Mouse (Mus musculus): Measurements from ENCODE around the gene Igsf11. TPM values are rescaled to one million over a fixed set of nuclear protein-coding genes. Genes with fewer than 3 reads are reported as not detected.

Gene Igsf11
- polyA plus RNA-seq, 2 experiments, result 0.47 to 1.8 TPM

DNA sequence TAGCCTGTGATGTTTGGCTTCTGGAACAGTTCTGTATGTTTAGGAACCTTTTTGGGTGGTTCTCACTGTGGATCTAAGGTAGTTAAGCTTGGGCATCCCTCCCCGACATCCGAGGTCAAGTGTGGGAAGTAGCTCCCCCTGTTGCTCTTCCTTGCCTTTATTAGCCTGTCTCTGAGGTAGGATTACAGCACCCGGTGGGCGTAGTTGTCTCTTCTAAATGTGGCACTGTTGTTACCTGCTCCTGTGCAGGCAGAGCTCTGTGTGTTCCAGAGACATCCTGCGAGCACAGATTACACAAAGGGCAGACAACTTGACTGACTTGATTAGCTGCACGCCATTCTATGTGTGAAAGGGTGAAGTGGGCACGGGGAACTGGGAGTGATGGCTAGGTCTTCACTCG, 68.1 kb downstream of the Igsf11 start:
- no peaks in the 10 kb centered on the region for H3K4me1 ChIP-seq (ENCODE audit: control insufficient read depth, insufficient read depth, low read length)
- H3K36me3 ChIP-seq (ENCODE audit: control insufficient read depth, insufficient read depth, low read length), result no peaks in the 10 kb centered on the region
- H3K9ac ChIP-seq (ENCODE audit: low read depth, low read length, severe bottlenecking), result no peak overlapping the region
- no peak overlapping the region for H3K4me2 ChIP-seq (replicated peaks; ENCODE audit: low read depth, low read length, severe bottlenecking)
- no peak for TF ChIP-seq POLR2A (IDR thresholded peaks at IDR 0.05; ENCODE audit: borderline replicate concordance, extremely low read depth, insufficient read depth, insufficient read length)
- no peaks in the 10 kb centered on the region for H3K9me3 ChIP-seq (ENCODE audit: control insufficient read depth, low read length)
- DNase-seq (ENCODE audit: low spot score), result no peak
- no peak for ATAC-seq (ENCODE audit: low FRiP score, low read depth)
- 73% methylated on average over 8 of the region's 8 CpGs for WGBS
- H3K4me3 ChIP-seq (replicated peaks; ENCODE audit: low read length), result no peak overlapping the region
- no peak overlapping the region for H3K27ac ChIP-seq (replicated peaks; ENCODE audit: low read depth, low read length)
- no peaks in the 10 kb centered on the region for H3K27me3 ChIP-seq (ENCODE audit: control insufficient read depth, insufficient read depth, low read length)

DNA sequence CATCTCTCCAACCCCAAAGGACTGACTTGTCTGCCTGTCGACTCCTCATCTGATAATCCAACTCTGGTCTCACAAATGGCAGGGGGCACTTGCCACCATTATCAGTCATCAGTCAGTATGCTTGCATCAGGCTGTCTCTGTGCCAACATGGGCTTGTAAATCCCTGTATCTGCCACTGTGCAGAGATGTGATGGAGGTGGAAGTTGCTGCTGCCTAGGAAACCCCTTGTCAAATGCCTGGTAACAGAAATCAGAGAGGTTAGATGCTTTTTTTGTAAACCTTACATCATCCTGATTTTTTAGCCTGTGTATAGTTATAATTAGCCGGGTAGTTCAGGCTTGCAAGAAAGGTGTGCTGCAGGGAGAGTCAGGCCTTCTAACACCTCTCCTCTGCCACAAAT, 69.4 kb downstream of the Igsf11 start:
- no peaks in the 10 kb centered on the region for H3K27me3 ChIP-seq (ENCODE audit: control insufficient read depth, insufficient read depth, low read length)

GRCm38 (mm10) chr16:38962695-38963094, 70.2 kb downstream of the Igsf11 start:
- no peaks in the 10 kb centered on the region for H3K36me3 ChIP-seq (ENCODE audit: control insufficient read depth, insufficient read depth, low read length)
- DNase-seq (ENCODE audit: low spot score) (no peak), ATAC-seq (ENCODE audit: low FRiP score, low read depth) (no peak)
- H3K27me3 ChIP-seq (ENCODE audit: control insufficient read depth, insufficient read depth, low read length), result no peaks in the 10 kb centered on the region
- no peak for TF ChIP-seq POLR2A (IDR thresholded peaks at IDR 0.05; ENCODE audit: borderline replicate concordance, extremely low read depth, insufficient read depth, insufficient read length)
- H3K4me2 ChIP-seq (replicated peaks; ENCODE audit: low read depth, low read length, severe bottlenecking), result no peak overlapping the region
- no peak overlapping the region for H3K9ac ChIP-seq (ENCODE audit: low read depth, low read length, severe bottlenecking)
- H3K4me1 ChIP-seq (ENCODE audit: control insufficient read depth, insufficient read depth, low read length), result no peaks in the 10 kb centered on the region
- H3K4me3 ChIP-seq (replicated peaks; ENCODE audit: low read length), result no peak overlapping the region
- WGBS, result 71% methylated on average over 9 of the region's 9 CpGs
- no peak overlapping the region for H3K27ac ChIP-seq (replicated peaks; ENCODE audit: low read depth, low read length)
- H3K9me3 ChIP-seq (ENCODE audit: control insufficient read depth, low read length), result no peaks in the 10 kb centered on the region

More for the DNA sequence above, 69.4 kb downstream of the Igsf11 start:
- 84% methylated on average over 2 of the region's 2 CpGs for WGBS
- Histone ChIP-seq H3K4me1 (ENCODE audit: control insufficient read depth, insufficient read depth, low read length) (no peaks in the 10 kb centered on the region), H3K9ac (ENCODE audit: low read depth, low read length, severe bottlenecking) (no peak overlapping the region), H3K9me3 (ENCODE audit: control insufficient read depth, low read length) (no peaks in the 10 kb centered on the region), H3K27ac (replicated peaks; ENCODE audit: low read depth, low read length) (no peak overlapping the region), H3K4me3 (replicated peaks; ENCODE audit: low read length) (no peak overlapping the region), H3K36me3 (ENCODE audit: control insufficient read depth, insufficient read depth, low read length) (no peaks in the 10 kb centered on the region), H3K4me2 (replicated peaks; ENCODE audit: low read depth, low read length, severe bottlenecking) (no peak overlapping the region)
- TF ChIP-seq POLR2A (IDR thresholded peaks at IDR 0.05; ENCODE audit: borderline replicate concordance, extremely low read depth, insufficient read depth, insufficient read length), result no peak
- no peak for ATAC-seq (ENCODE audit: low FRiP score, low read depth)
- DNase-seq (ENCODE audit: low spot score), result no peak

- H3K4me2 ChIP-seq (replicated peaks; ENCODE audit: low read depth, low read length, severe bottlenecking), result no peak overlapping the region
- ATAC-seq (ENCODE audit: low FRiP score, low read depth), result no peak
- 79% methylated on average over 10 of the region's 10 CpGs for WGBS
- no peaks in the 10 kb centered on the region for H3K27me3 ChIP-seq (ENCODE audit: control insufficient read depth, insufficient read depth, low read length)
- no peak for DNase-seq (ENCODE audit: low spot score)
- H3K9ac ChIP-seq (ENCODE audit: low read depth, low read length, severe bottlenecking), result no peak overlapping the region
- no peak overlapping the region for H3K27ac ChIP-seq (replicated peaks; ENCODE audit: low read depth, low read length)
- H3K4me3 ChIP-seq (replicated peaks; ENCODE audit: low read length), result no peak overlapping the region
- no peaks in the 10 kb centered on the region for H3K36me3 ChIP-seq (ENCODE audit: control insufficient read depth, insufficient read depth, low read length)
- H3K4me1 ChIP-seq (ENCODE audit: control insufficient read depth, insufficient read depth, low read length), result no peaks in the 10 kb centered on the region
- no peaks in the 10 kb centered on the region for H3K9me3 ChIP-seq (ENCODE audit: control insufficient read depth, low read length)
- no peak for TF ChIP-seq POLR2A (IDR thresholded peaks at IDR 0.05; ENCODE audit: borderline replicate concordance, extremely low read depth, insufficient read depth, insufficient read length)
Measured at GRCm38 (mm10) chr16:38967026-38967425, 74.6 kb downstream of the Igsf11 start.

DNA sequence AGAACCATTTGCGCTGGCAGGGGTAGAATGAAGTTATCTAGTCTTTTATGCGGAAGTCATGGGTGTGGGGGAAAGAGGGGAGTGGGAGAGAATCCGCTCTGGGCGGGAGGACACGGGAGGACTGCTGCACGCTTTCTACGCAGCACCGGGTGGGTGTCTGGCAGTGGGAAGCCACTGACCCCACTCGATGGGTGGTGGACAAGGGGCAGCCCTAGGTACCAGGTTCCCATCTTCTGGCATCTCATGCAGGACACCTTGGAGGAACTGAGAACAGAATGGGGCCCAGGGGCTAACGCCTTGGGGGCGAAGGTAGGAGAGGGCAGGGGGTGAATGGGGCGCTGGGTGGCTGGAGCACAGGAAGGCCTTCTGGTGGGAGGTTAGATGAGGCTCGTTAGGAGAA, 83.7 kb downstream of the Igsf11 start:
- Histone ChIP-seq H3K4me3 (replicated peaks; ENCODE audit: low read length) (no peak overlapping the region), H3K9me3 (ENCODE audit: control insufficient read depth, low read length) (no peaks in the 10 kb centered on the region), H3K27ac (replicated peaks; ENCODE audit: low read depth, low read length) (no peak overlapping the region), H3K4me2 (replicated peaks; ENCODE audit: low read depth, low read length, severe bottlenecking) (no peak overlapping the region), H3K9ac (ENCODE audit: low read depth, low read length, severe bottlenecking) (no peak overlapping the region), H3K27me3 (ENCODE audit: control insufficient read depth, insufficient read depth, low read length) (no peaks in the 10 kb centered on the region), H3K36me3 (ENCODE audit: control insufficient read depth, insufficient read depth, low read length) (no peaks in the 10 kb centered on the region), H3K4me1 (ENCODE audit: control insufficient read depth, insufficient read depth, low read length) (peaks cover 6% of the 10 kb centered on the region; the same call in 1 of the 2 replicates)
- DNase-seq (ENCODE audit: low spot score) (no peak), ATAC-seq (ENCODE audit: low FRiP score, low read depth) (no peak)
- WGBS, result 78% methylated on average over 13 of the region's 13 CpGs
- no peak for TF ChIP-seq POLR2A (IDR thresholded peaks at IDR 0.05; ENCODE audit: borderline replicate concordance, extremely low read depth, insufficient read depth, insufficient read length)

- no peak overlapping the region for H3K27ac ChIP-seq (replicated peaks; ENCODE audit: low read depth, low read length)
- 91% methylated on average over 2 of the region's 2 CpGs for WGBS
- no peaks in the 10 kb centered on the region for H3K9me3 ChIP-seq (ENCODE audit: control insufficient read depth, low read length)
- DNase-seq (ENCODE audit: low spot score) (no peak), ATAC-seq (ENCODE audit: low FRiP score, low read depth) (no peak)
- H3K4me3 ChIP-seq (replicated peaks; ENCODE audit: low read length), result no peak overlapping the region
- H3K27me3 ChIP-seq (ENCODE audit: control insufficient read depth, insufficient read depth, low read length), result no peaks in the 10 kb centered on the region
- H3K9ac ChIP-seq (ENCODE audit: low read depth, low read length, severe bottlenecking), result no peak overlapping the region
- no peak overlapping the region for H3K4me2 ChIP-seq (replicated peaks; ENCODE audit: low read depth, low read length, severe bottlenecking)
- TF ChIP-seq POLR2A (IDR thresholded peaks at IDR 0.05; ENCODE audit: borderline replicate concordance, extremely low read depth, insufficient read depth, insufficient read length), result no peak
- no peaks in the 10 kb centered on the region for H3K36me3 ChIP-seq (ENCODE audit: control insufficient read depth, insufficient read depth, low read length)
- peaks cover 22% of the 10 kb centered on the region for H3K4me1 ChIP-seq (ENCODE audit: control insufficient read depth, insufficient read depth, low read length)
Measured at GRCm38 (mm10) chr16:38978546-38978945, 86.1 kb downstream of the Igsf11 start.

Data from limb, embryonic 14.5 days (tissue).